Mouse (Mus musculus) large intestine, adult 2 months (tissue): ENCODE data around the gene Gm20532. TPM values are rescaled to one million over a fixed set of nuclear protein-coding genes. Genes with fewer than 3 reads are reported as not detected.

Source experiments
- polyA plus RNA-seq: library from polyadenylated mRNA; depleted of rRNA; stranded (reverse); fragments of >200 nt; gene quantifications from 2 replicates; pipeline ENCODE4 v1.2.3, GENCODE M21; 2012; rRNA removed

The Gm20532 gene
- polyA plus RNA-seq, 1 experiment = not detected

Other genes with a start within 250 kb of the Gm20532 start
- 21.5 and 24.6 TPM in 2 replicates for gene Dnlz, start 234.5 kb upstream of the Gm20532 start, polyA plus RNA-seq
- 13.3 and 41.9 TPM in 2 replicates for gene Card9, start 225.7 kb upstream of the Gm20532 start, polyA plus RNA-seq
- gene Snapc4, start 206.0 kb upstream of the Gm20532 start, polyA plus RNA-seq = 25.0 and 28.1 TPM in 2 replicates
- 72.4 and 89.7 TPM in 2 replicates for gene Entr1, start 197.3 kb upstream of the Gm20532 start, polyA plus RNA-seq
- 32.9 and 40.9 TPM in 2 replicates for gene Pmpca, start 197.3 kb upstream of the Gm20532 start, polyA plus RNA-seq
- 12.7 and 22.3 TPM in 2 replicates for gene Inpp5e, start 177.4 kb upstream of the Gm20532 start, polyA plus RNA-seq
- gene Sec16a, start 141.4 kb upstream of the Gm20532 start, polyA plus RNA-seq = 48.2 and 83.6 TPM in 2 replicates
- 7.3 and 12.8 TPM in 2 replicates for gene Notch1, start 70.0 kb upstream of the Gm20532 start, polyA plus RNA-seq
- 78.2 and 80.4 TPM in 2 replicates for gene Egfl7, start 6.6 kb upstream of the Gm20532 start, polyA plus RNA-seq
- 342 and 435 TPM in 2 replicates for gene Agpat2, start 17.8 kb downstream of the Gm20532 start, polyA plus RNA-seq
- 5.0 and 6.3 TPM in 2 replicates for gene Fam69b, start 41.8 kb downstream of the Gm20532 start, polyA plus RNA-seq
- gene Lcn4, start 84.6 kb downstream of the Gm20532 start, polyA plus RNA-seq = 0.11 TPM in 1 of 2 replicates, not detected in the other